ENCODE assay signal across 11 mouse cellular contexts in the genomic region with DNA sequence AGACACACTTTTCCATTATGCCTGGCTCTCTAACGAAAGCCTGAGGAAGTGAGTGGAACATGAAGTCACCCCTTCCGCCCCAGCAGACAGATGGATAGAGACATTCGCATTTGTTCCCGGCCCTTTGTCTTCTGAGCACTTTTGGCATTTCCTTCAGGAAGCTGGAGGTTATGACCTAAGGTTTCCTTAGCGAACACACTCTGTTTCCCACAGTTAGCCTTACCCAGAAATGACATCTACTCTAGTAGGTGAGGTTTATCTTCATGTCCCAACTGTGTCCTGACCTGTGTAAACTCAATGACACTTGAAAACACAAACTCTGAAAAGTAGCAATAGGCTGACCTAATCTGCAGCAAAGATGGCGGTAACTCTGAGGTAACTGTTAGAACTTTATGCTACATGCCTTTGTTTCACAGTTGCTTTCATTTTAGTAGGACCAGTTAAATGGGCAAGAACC. TPM values are rescaled to one million over a fixed set of nuclear protein-coding genes. Genes with fewer than 3 reads are reported as not detected.
DNase-seq lines count a peak whose midpoint lies in the region; ATAC-seq lines count a peak whose summit lies in the region.
"Had no signal": no experiment of that assay in that cellular context is flagged by ENCODE, and none has a peak within 500 bp of the region (broad histone marks: within the 10 kb centered on the region; RNA-seq: fewer than 3 reads in every experiment).

No protein-coding gene starts in this region.

- H3K4me2 ChIP-seq in midbrain, embryonic 11.5 days, result no peak overlapping the region
- H3K4me2 ChIP-seq in midbrain, embryonic 15.5 days, result no peak overlapping the region
- peak overlapping the region; percentile 42 for H3K4me2 ChIP-seq in heart, embryonic 14.5 days (ENCODE audit: low read length)
- no peak overlapping the region for H3K4me2 ChIP-seq in forebrain, embryonic 13.5 days
- H3K4me2 ChIP-seq: neural tube, embryonic 12.5 days had no signal

- no peak overlapping the region for H3K27ac ChIP-seq in midbrain, embryonic 11.5 days (ENCODE audit: low read depth, low read length)
- H3K27ac ChIP-seq in midbrain, embryonic 15.5 days, result no peak overlapping the region
- peak overlapping the region; percentile 70 to 71 for H3K27ac ChIP-seq in heart, embryonic 14.5 days (replicated peaks in 1 of 2; ENCODE audit: control insufficient read depth in 1 of 2, insufficient read depth in 1 of 2, low read depth in 2 of 2, low read length in 2 of 2)
- no peak overlapping the region for H3K27ac ChIP-seq in forebrain, embryonic 13.5 days
- H3K27ac ChIP-seq: forebrain, embryonic 10.5 days; neural tube, embryonic 12.5 days had no signal

- H3K27me3 ChIP-seq in midbrain, embryonic 11.5 days (ENCODE audit: control insufficient read depth, insufficient read depth, low read length), result no peaks in the 10 kb centered on the region; the same call in 1 of the 2 replicates
- 0 out of 2 replicates have a peak, but pooled peaks cover 4% of the 10 kb centered on the region for H3K27me3 ChIP-seq in midbrain, embryonic 15.5 days (replicated peaks)
- H3K27me3 ChIP-seq in heart, embryonic 14.5 days (ENCODE audit: control insufficient read depth, insufficient read depth, low read length), result no peaks in the 10 kb centered on the region
- H3K27me3 ChIP-seq in forebrain, embryonic 13.5 days, result no peaks in the 10 kb centered on the region
- H3K27me3 ChIP-seq: neural tube, embryonic 12.5 days had no signal

- H3K4me3 ChIP-seq in midbrain, embryonic 11.5 days (ENCODE audit: low read depth, low read length), result no peak overlapping the region
- H3K4me3 ChIP-seq in midbrain, embryonic 15.5 days, result no peak overlapping the region
- H3K4me3 ChIP-seq in heart, embryonic 14.5 days (ENCODE audit: control insufficient read depth in 1 of 2, insufficient read depth in 1 of 2, low read depth in 1 of 2, low read length in 2 of 2), result no peak overlapping the region
- H3K4me3 ChIP-seq in forebrain, embryonic 13.5 days, result no peak overlapping the region
- H3K4me3 ChIP-seq: forebrain, embryonic 10.5 days; neural tube, embryonic 12.5 days had no signal

- H3K9me3 ChIP-seq in midbrain, embryonic 11.5 days (ENCODE audit: control insufficient read depth, low read length), result no peaks in the 10 kb centered on the region
- H3K9me3 ChIP-seq in midbrain, embryonic 15.5 days, result no peaks in the 10 kb centered on the region
- no peaks in the 10 kb centered on the region for H3K9me3 ChIP-seq in heart, embryonic 14.5 days (ENCODE audit: control insufficient read depth, low read length)
- H3K9me3 ChIP-seq in forebrain, embryonic 13.5 days (replicated peaks), result no peaks in the 10 kb centered on the region
- H3K9me3 ChIP-seq: forebrain, embryonic 10.5 days; G1E; neural tube, embryonic 12.5 days had no signal

- H3K4me1 ChIP-seq in midbrain, embryonic 11.5 days (ENCODE audit: control insufficient read depth, insufficient read depth, low read length), result no peaks in the 10 kb centered on the region; the same call in 1 of the 2 replicates
- peaks cover 9% of the 10 kb centered on the region for H3K4me1 ChIP-seq in midbrain, embryonic 15.5 days
- H3K4me1 ChIP-seq in heart, embryonic 14.5 days (ENCODE audit: control insufficient read depth in 2 of 2, insufficient read depth in 2 of 2, low read length in 2 of 2), result peaks cover 13 to 38% of the 10 kb centered on the region in 2 experiments
- peaks cover 29% of the 10 kb centered on the region for H3K4me1 ChIP-seq in forebrain, embryonic 13.5 days

- no peaks in the 10 kb centered on the region for H3K36me3 ChIP-seq in midbrain, embryonic 11.5 days (ENCODE audit: control insufficient read depth, insufficient read depth, low read length)
- H3K36me3 ChIP-seq in midbrain, embryonic 15.5 days (replicated peaks), result no peaks in the 10 kb centered on the region
- H3K36me3 ChIP-seq in heart, embryonic 14.5 days (ENCODE audit: control insufficient read depth, insufficient read depth, low read length), result peaks cover 80% of the 10 kb centered on the region
- peaks cover 35% of the 10 kb centered on the region for H3K36me3 ChIP-seq in forebrain, embryonic 13.5 days (ENCODE audit: poor library complexity, severe bottlenecking)

- 85% methylated on average over 6 of the region's 6 CpGs for WGBS in midbrain, embryonic 11.5 days
- WGBS in midbrain, embryonic 15.5 days, result 84% methylated on average over 6 of the region's 6 CpGs
- WGBS in heart, embryonic 14.5 days, result 58% methylated on average over 6 of the region's 6 CpGs
- 91% methylated on average over 6 of the region's 6 CpGs for WGBS in forebrain, embryonic 13.5 days

- ATAC-seq in midbrain, embryonic 11.5 days (ENCODE audit: low FRiP score), result no peak
- no peak for ATAC-seq in midbrain, embryonic 15.5 days (replicated peaks)
- ATAC-seq in heart, embryonic 14.5 days (ENCODE audit: insufficient number of reproducible peaks, insufficient read depth, low FRiP score, low read depth), result peak; percentile 55
- ATAC-seq in monocyte, adult 5-6 weeks (replicated peaks; ENCODE audit: insufficient number of reproducible peaks, low FRiP score, low TSS enrichment, poor library complexity, severe bottlenecking), result no peak
- no peak for ATAC-seq in forebrain, embryonic 13.5 days

- H3K9ac ChIP-seq in midbrain, embryonic 11.5 days (ENCODE audit: low read length), result no peak overlapping the region
- H3K9ac ChIP-seq in midbrain, embryonic 15.5 days, result no peak overlapping the region
- H3K9ac ChIP-seq in heart, embryonic 14.5 days (ENCODE audit: low read length), result no peak overlapping the region
- no peak overlapping the region for H3K9ac ChIP-seq in forebrain, embryonic 13.5 days
- H3K9ac ChIP-seq: neural tube, embryonic 12.5 days had no signal

- peak; percentile 64 for DNase-seq in midbrain, embryonic 11.5 days (ENCODE audit: low spot score, missing footprints)
- DNase-seq in kidney, postnatal 14 days, result peak; percentile 77
- peak; percentile 16 for DNase-seq in mesoderm, embryonic 11.5 days (ENCODE audit: low read depth, low spot score)
- DNase-seq in frontal cortex, postnatal 36 days (ENCODE audit: low spot score in 2 of 2), result no peak

RNA-seq across cellular contexts. Expression of a gene that starts 5.7 kb away (rescaled TPM):
- polyA plus RNA-seq in midbrain, embryonic 11.5 days (2014; fragmentation: Nextera tagmentation; extraction: Ambion mirVana), result 16.6 and 17.9 TPM in 2 replicates
- 27.7 TPM in 2 replicates for polyA plus RNA-seq in midbrain, embryonic 15.5 days (2015; fragmentation: Nextera tagmentation; extraction: Ambion mirVana)
- polyA plus RNA-seq in heart, embryonic 14.5 days (2014; fragmentation: Nextera tagmentation; extraction: Ambion mirVana), result 74.7 and 79.5 TPM in 2 replicates
- total RNA-seq in monocyte, adult 5-6 weeks (2017), result 37.8 to 51.4 TPM (median 40.3 TPM) in 3 replicates
- 28.0 and 29.7 TPM in 2 replicates for polyA plus RNA-seq in forebrain, embryonic 13.5 days (2015; fragmentation: Nextera tagmentation; extraction: Ambion mirVana)

Comparison
In these comparisons a context has a peak if more than half of its experiments do, and no peak if none do; other contexts are left out.
1. DNase-seq: peak in midbrain, embryonic 11.5 days (single experiment), kidney, postnatal 14 days (single experiment) and mesoderm, embryonic 11.5 days (single experiment); none in frontal cortex, postnatal 36 days (0 of 2).
2. H3K27ac ChIP-seq: peak in heart, embryonic 14.5 days (2 of 2); none in midbrain, embryonic 11.5 days (single experiment), midbrain, embryonic 15.5 days (single experiment) and forebrain, embryonic 13.5 days (single experiment).